Mouse (Mus musculus) embryonic fibroblast, embryonic 13.5 days (primary cell): ENCODE data around the gene Atrnl1.

Experiments
- CTCF ChIP-seq: IDR thresholded peaks from 2 replicates; pipeline ENCODE4 v1.5.1; 2011; ENCODE audit warnings: mild to moderate bottlenecking, control low read depth, low read length, moderate library complexity, borderline replicate concordance; ENCODE audit not compliant: insufficient read depth
- POLR2A ChIP-seq: IDR thresholded peaks from 2 replicates; pipeline ENCODE4 v1.6.1; 2011; ENCODE audit warnings: low read depth, mild to moderate bottlenecking, control low read depth, low read length, moderate library complexity

- no peak for TF ChIP-seq CTCF
- no peak for TF ChIP-seq POLR2A
Observed at GRCm38 (mm10) chr19:58145521-58145920, 534.7 kb downstream of the Atrnl1 start.
